Mouse (Mus musculus) limb, embryonic 14.5 days (tissue): ENCODE measurements around the gene Ebna1bp2. TPM values are rescaled to one million over a fixed set of nuclear protein-coding genes. Genes with fewer than 3 reads are reported as not detected.
A peak's percentile ranks its signal among the peaks of the same experiment; 100 is the strongest.

ENCODE experiments used
- ATAC-seq: fragments of 200-750 bp; cut with Nextera tagmentation; 2 replicates; pipeline ENCODE4 v1.8.0; 2017; ENCODE audit warnings: low read depth, moderate number of reproducible peaks, moderate TSS enrichment; ENCODE audit not compliant: low FRiP score
- DNase-seq: peaks from one replicate; pipeline ENCODE4 v3.0.0-alpha.2; 2015; ENCODE audit warnings: low spot score
- H3K27ac ChIP-seq: fragments of 300-500 bp; sonication (generic); replicated peaks from 2 replicates; pipeline ENCODE4 v1.5.1; 2014; ENCODE audit warnings: low read depth, mild to moderate bottlenecking, low read length, moderate library complexity, mixed read lengths
- H3K27me3 ChIP-seq: fragments of 300-500 bp; sonication (generic); 2 replicates; pipeline ENCODE4 v1.6.1; 2014; ENCODE audit warnings: low read length, mixed read lengths; ENCODE audit not compliant: control insufficient read depth, insufficient read depth
- H3K36me3 ChIP-seq: fragments of 300-500 bp; sonication (generic); 2 replicates; pipeline ENCODE4 v1.6.1; 2014; ENCODE audit warnings: mild to moderate bottlenecking, low read length, moderate library complexity, mixed read lengths; ENCODE audit not compliant: control insufficient read depth, insufficient read depth
- H3K4me1 ChIP-seq: fragments of 300-500 bp; sonication (generic); 2 replicates; pipeline ENCODE4 v1.6.1; 2014; ENCODE audit warnings: antibody characterized with exemption, low read length, mixed read lengths; ENCODE audit not compliant: control insufficient read depth, insufficient read depth
- H3K4me2 ChIP-seq: fragments of 300-500 bp; sonication (generic); replicated peaks from 2 replicates; pipeline ENCODE4 v1.6.1; 2014; ENCODE audit warnings: low read depth, mild to moderate bottlenecking, low read length, moderate library complexity; ENCODE audit not compliant: severe bottlenecking
- H3K4me3 ChIP-seq: fragments of 300-500 bp; sonication (generic); replicated peaks from 2 replicates; pipeline ENCODE4 v1.5.1; 2014; ENCODE audit warnings: low read length
- H3K9ac ChIP-seq: fragments of 300-500 bp; sonication (generic); 2 replicates; pipeline ENCODE4 v1.6.1; 2014; ENCODE audit warnings: mild to moderate bottlenecking, low read depth, low read length, moderate library complexity; ENCODE audit not compliant: severe bottlenecking
- H3K9me3 ChIP-seq: fragments of 300-500 bp; sonication (generic); 2 replicates; pipeline ENCODE4 v1.6.1; 2016; ENCODE audit warnings: low read length; ENCODE audit not compliant: control insufficient read depth
- POLR2A ChIP-seq: fragments of 200-500 bp; IDR thresholded peaks from 2 replicates; pipeline ENCODE4 v1.8.0; 2012; ENCODE audit warnings: inconsistent platforms, mild to moderate bottlenecking, moderate library complexity, borderline replicate concordance; ENCODE audit not compliant: insufficient read depth, insufficient read length; ENCODE audit errors: extremely low read depth
- WGBS: fragments of 180-500 bp; shearing (Covaris S2); extraction: QIAGEN DNeasy Blood & Tissue Kit; methylation state at CpG from one replicate; pipeline ENCODE4 v1.1.7; 2014; 5-methylcytosine and 5-hydroxymethylcytosine counted together
- polyA plus RNA-seq, 2 experiments: library from polyadenylated mRNA; depleted of rRNA in 1 of 2; stranded (reverse) in 1 of 2; unstranded in 1 of 2; fragments of >200 nt; fragmentation: Nextera tagmentation in 1 of 2; extraction: Ambion mirVana in 1 of 2; gene quantifications; 2 replicates each; pipeline versions ENCODE4 v1.2.1 to v1.2.3; 2012 to 2014

The Ebna1bp2 gene
- polyA plus RNA-seq, 2 experiments: 100 to 148 TPM

DNA sequence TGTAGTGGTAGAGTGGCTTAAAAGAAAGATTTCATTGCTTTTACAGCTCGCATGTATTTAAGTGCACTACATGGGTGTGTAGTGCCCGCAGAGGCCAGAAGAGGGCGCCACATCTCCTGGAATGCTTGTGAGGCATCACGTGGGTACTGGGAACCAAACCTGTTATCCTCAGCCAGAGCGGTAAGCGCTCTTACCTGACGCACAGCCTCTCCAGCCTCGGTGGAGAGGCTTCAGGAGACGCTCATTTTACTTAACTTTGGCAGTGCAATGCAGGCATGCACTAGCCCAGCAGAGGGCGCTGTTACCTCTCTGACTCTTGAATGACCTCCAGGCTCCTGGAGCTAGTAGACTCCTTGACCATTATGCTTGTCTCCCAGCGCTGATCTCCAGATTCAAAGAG is 8.0 kb upstream of the Ebna1bp2 start:
- Histone ChIP-seq H3K4me1 (no peaks in the 10 kb centered on the region), H3K27ac (no peak overlapping the region), H3K4me2 (no peak overlapping the region), H3K9me3 (peaks cover 4% of the 10 kb centered on the region; the same call in 1 of the 2 replicates), H3K36me3 (no peaks in the 10 kb centered on the region), H3K27me3 (no peaks in the 10 kb centered on the region), H3K9ac (no peak overlapping the region), H3K4me3 (no peak overlapping the region)
- WGBS: 23% methylated on average over 11 of the region's 11 CpGs
- ATAC-seq (no peak), DNase-seq (no peak)
- TF ChIP-seq POLR2A: no peak

GRCm38 (mm10) chr4:118615412-118615811 is 5.2 kb upstream of the Ebna1bp2 start:
- DNase-seq: no peak
- Histone ChIP-seq H3K27me3 (no peaks in the 10 kb centered on the region), H3K27ac (no peak overlapping the region), H3K9ac (no peak overlapping the region), H3K9me3 (peaks cover 5% of the 10 kb centered on the region; the same call in 1 of the 2 replicates), H3K36me3 (no peaks in the 10 kb centered on the region), H3K4me2 (no peak overlapping the region), H3K4me3 (no peak overlapping the region), H3K4me1 (no peaks in the 10 kb centered on the region)
- no peak for ATAC-seq
- whole genome bisulfite sequencing: 84% methylated on average over 11 of the region's 11 CpGs
- TF ChIP-seq POLR2A: no peak

DNA sequence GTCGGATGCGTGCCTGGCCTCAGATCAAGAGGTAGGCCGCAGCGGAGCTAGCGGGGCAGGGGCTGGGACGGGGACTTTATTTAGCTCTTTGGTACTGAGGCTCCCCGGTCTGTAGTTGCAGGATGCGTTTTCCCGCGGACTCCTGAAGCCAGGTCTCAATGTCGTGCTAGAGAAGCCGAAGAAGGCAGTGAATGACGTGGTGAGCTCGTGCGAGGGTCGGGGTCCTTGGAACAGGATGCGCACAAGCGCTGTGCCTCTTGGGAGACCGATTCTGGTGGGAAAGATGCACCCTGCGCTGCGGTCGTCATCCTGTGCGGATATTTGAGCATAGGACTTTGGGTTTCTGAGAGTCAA is 345 bp downstream of the Ebna1bp2 start:
- H3K4me3 ChIP-seq: peak overlapping the region; percentile 82
- WGBS: under 1% methylated on average over 23 of the region's 23 CpGs
- peak overlapping the region; percentile 87 for H3K4me2 ChIP-seq
- H3K9me3 ChIP-seq: peaks cover 5% of the 10 kb centered on the region; the same call in 1 of the 2 replicates
- no peak for TF ChIP-seq POLR2A
- peaks cover 31% of the 10 kb centered on the region for H3K36me3 ChIP-seq
- H3K27me3 ChIP-seq: no peaks in the 10 kb centered on the region
- DNase-seq (no peak), ATAC-seq (no peak; the same call in 1 of the 2 replicates)
- H3K27ac ChIP-seq: peak overlapping the region; percentile 58; the same call in 1 of the 2 replicates
- peaks cover 9% of the 10 kb centered on the region; the same call in 1 of the 2 replicates for H3K4me1 ChIP-seq
- H3K9ac ChIP-seq: peak overlapping the region; percentile 77

DNA sequence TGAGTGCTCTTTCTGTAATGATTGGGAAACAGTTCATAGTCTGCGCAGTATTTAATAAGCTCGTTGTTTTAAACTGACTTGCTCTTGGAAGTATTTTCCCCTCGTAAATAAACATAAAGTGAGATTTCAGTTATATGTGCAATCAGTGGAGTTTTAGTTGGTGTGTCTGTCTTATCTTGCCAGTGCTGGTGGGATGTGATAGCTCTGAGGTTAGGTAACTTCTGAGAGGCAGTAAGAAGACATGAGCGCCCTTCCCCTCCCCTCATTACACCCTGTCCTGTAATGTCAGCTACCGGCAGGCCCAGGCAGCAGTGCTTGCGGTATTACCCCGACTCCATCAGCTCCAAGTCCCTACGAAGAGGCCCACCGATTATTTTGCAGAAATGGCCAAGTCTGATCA is 1.2 kb downstream of the Ebna1bp2 start:
- H3K4me2 ChIP-seq: peak overlapping the region; percentile 87
- peak overlapping the region; percentile 77 for H3K9ac ChIP-seq
- no peak for ATAC-seq
- peak overlapping the region; percentile 82 for H3K4me3 ChIP-seq
- peaks cover 5% of the 10 kb centered on the region; the same call in 1 of the 2 replicates for H3K9me3 ChIP-seq
- H3K36me3 ChIP-seq: peaks cover 40% of the 10 kb centered on the region
- H3K27ac ChIP-seq: no peak overlapping the region
- no peak for TF ChIP-seq POLR2A
- peaks cover 9% of the 10 kb centered on the region; the same call in 1 of the 2 replicates for H3K4me1 ChIP-seq
- DNase-seq: no peak
- 84% methylated on average over 9 of the region's 9 CpGs for WGBS
- H3K27me3 ChIP-seq: no peaks in the 10 kb centered on the region

DNA sequence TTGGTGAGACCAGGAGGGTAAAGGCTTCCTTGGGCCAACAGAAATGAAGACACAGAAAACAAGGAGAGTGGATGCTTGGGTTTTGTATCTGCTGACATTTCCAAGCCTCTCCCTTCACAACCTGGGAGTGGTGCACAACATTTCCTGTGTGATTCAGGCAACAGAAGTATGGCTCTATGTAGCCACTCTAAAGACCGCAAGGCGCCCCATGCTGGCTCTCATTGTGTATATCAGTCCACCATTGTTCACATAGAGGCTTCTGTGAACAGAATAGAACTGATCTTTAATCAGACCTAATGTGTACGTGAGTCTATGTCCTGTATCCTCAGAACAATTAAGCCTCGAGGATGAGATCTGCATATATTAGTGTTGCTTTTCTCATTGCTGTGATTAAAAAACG is 9.7 kb downstream of the Ebna1bp2 start:
- DNase-seq (no peak), ATAC-seq (no peak)
- H3K4me1 ChIP-seq: no peaks in the 10 kb centered on the region
- no peaks in the 10 kb centered on the region for H3K9me3 ChIP-seq
- H3K27ac ChIP-seq: no peak overlapping the region
- 91% methylated on average over 5 of the region's 5 CpGs for WGBS
- H3K36me3 ChIP-seq: peaks cover 33% of the 10 kb centered on the region
- H3K4me2 ChIP-seq: no peak overlapping the region
- TF ChIP-seq POLR2A: no peak
- no peak overlapping the region for H3K4me3 ChIP-seq
- no peak overlapping the region for H3K9ac ChIP-seq
- H3K27me3 ChIP-seq: no peaks in the 10 kb centered on the region
